In the genomic region with DNA sequence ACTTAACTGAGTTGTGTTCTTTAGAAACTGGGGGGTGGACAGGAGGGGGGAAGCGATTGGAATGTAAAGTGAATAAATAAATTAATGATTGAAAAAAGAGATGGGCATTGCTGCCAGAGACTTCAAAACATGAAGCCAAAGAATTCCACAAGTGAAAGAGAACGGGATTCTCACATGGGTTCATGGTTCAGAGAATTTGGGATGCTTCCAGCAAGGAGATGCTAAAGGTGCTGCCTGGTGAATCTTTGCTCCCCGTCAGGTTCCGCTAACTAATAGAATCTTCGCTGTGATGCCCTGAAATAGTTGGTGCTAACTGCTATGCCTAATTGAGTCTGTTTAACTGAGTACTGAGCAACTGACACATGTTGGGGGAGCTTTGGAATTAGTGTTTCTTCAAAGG, we compare ENCODE assay signal across 33 mouse cellular contexts.
"Had no signal": no experiment of that assay in that cellular context is flagged by ENCODE, and none has a peak within 500 bp of the region (broad histone marks: within the 10 kb centered on the region; RNA-seq: fewer than 3 reads in every experiment).

No protein-coding gene starts in this region.

- H3K9ac ChIP-seq: limb, embryonic 12.5 days; limb, embryonic 13.5 days; limb, embryonic 15.5 days; liver, embryonic 12.5 days; liver, embryonic 13.5 days; liver, embryonic 14.5 days; liver, embryonic 15.5 days; liver, postnatal 0 days; lung, embryonic 14.5 days; lung, embryonic 15.5 days; midbrain, embryonic 12.5 days; midbrain, embryonic 13.5 days; midbrain, embryonic 15.5 days; neural tube, embryonic 12.5 days; neural tube, embryonic 13.5 days had no signal

- H3K27ac ChIP-seq: limb, embryonic 10.5 days; limb, embryonic 12.5 days; limb, embryonic 13.5 days; limb, embryonic 15.5 days; liver, embryonic 12.5 days; liver, embryonic 13.5 days; liver, embryonic 14.5 days; liver, embryonic 15.5 days; lung, embryonic 15.5 days; macrophage; midbrain, embryonic 10.5 days; midbrain, embryonic 12.5 days; midbrain, embryonic 13.5 days; midbrain, embryonic 15.5 days; neural tube, embryonic 12.5 days; neural tube, embryonic 13.5 days had no signal

- H3K36me3 ChIP-seq: limb, embryonic 10.5 days; limb, embryonic 12.5 days; limb, embryonic 13.5 days; limb, embryonic 15.5 days; liver, embryonic 12.5 days; liver, embryonic 13.5 days; liver, embryonic 15.5 days; lung, embryonic 15.5 days; midbrain, embryonic 10.5 days; midbrain, embryonic 12.5 days; midbrain, embryonic 13.5 days; midbrain, embryonic 15.5 days; neural tube, embryonic 12.5 days; neural tube, embryonic 13.5 days had no signal

- ATAC-seq: liver, embryonic 12.5 days; liver, postnatal 0 days; lung, postnatal 0 days; midbrain, embryonic 13.5 days; midbrain, embryonic 15.5 days; midbrain, embryonic 16.5 days had no signal

- H3K4me2 ChIP-seq: limb, embryonic 12.5 days; limb, embryonic 13.5 days; limb, embryonic 15.5 days; liver, embryonic 11.5 days; liver, embryonic 12.5 days; liver, embryonic 13.5 days; liver, embryonic 15.5 days; lung, embryonic 14.5 days; lung, embryonic 15.5 days; midbrain, embryonic 11.5 days; midbrain, embryonic 12.5 days; midbrain, embryonic 13.5 days; midbrain, embryonic 15.5 days; neural tube, embryonic 12.5 days; neural tube, embryonic 13.5 days had no signal

- H3K27me3 ChIP-seq: limb, embryonic 12.5 days; limb, embryonic 13.5 days; limb, embryonic 15.5 days; liver, embryonic 12.5 days; liver, embryonic 13.5 days; liver, embryonic 15.5 days; lung, embryonic 15.5 days; megakaryocyte, embryonic 14.5 days; midbrain, embryonic 12.5 days; midbrain, embryonic 13.5 days; midbrain, embryonic 15.5 days; neural tube, embryonic 12.5 days; neural tube, embryonic 13.5 days had no signal

- H3K4me1 ChIP-seq: limb, embryonic 10.5 days; limb, embryonic 12.5 days; limb, embryonic 13.5 days; limb, embryonic 15.5 days; liver, embryonic 12.5 days; liver, embryonic 13.5 days; liver, embryonic 15.5 days; lung, embryonic 15.5 days; megakaryocyte, embryonic 14.5 days; midbrain, embryonic 10.5 days; midbrain, embryonic 12.5 days; midbrain, embryonic 15.5 days; neural tube, embryonic 12.5 days; neural tube, embryonic 13.5 days had no signal

- H3K4me3 ChIP-seq: limb, embryonic 10.5 days; limb, embryonic 12.5 days; limb, embryonic 13.5 days; limb, embryonic 15.5 days; liver, embryonic 12.5 days; liver, embryonic 13.5 days; liver, embryonic 15.5 days; lung, embryonic 15.5 days; megakaryocyte, embryonic 14.5 days; midbrain, embryonic 10.5 days; midbrain, embryonic 12.5 days; midbrain, embryonic 13.5 days; midbrain, embryonic 15.5 days; myocyte; neural tube, embryonic 12.5 days; neural tube, embryonic 13.5 days had no signal

- H3K9me3 ChIP-seq: limb, embryonic 10.5 days; limb, embryonic 12.5 days; limb, embryonic 13.5 days; limb, embryonic 15.5 days; liver, embryonic 12.5 days; liver, embryonic 13.5 days; liver, embryonic 15.5 days; lung, embryonic 15.5 days; megakaryocyte, embryonic 14.5 days; midbrain, embryonic 10.5 days; midbrain, embryonic 12.5 days; midbrain, embryonic 13.5 days; midbrain, embryonic 15.5 days; neural tube, embryonic 12.5 days; neural tube, embryonic 13.5 days had no signal

- DNase-seq: left cerebral cortex, postnatal 4 days; liver; liver, embryonic 13.5 days; liver, postnatal 0 days; lung, adult 18-20 months; lung, adult 2 months; lung, embryonic 14.5 days; lung, postnatal 10 days; lung, postnatal 14 days; lung, postnatal 36 days; lung, postnatal 4 days; midbrain, embryonic 14.5 days had no signal
